Mouse (Mus musculus): ENCODE measurements around the gene Slc6a19. TPM values are rescaled to one million over a fixed set of nuclear protein-coding genes. Genes with fewer than 3 reads are reported as not detected.
"Not testable (repeated sequence)": the region's sequence is repeated elsewhere in the genome, so short reads cannot be mapped to it uniquely, and the experiment has no call there.

The Slc6a19 gene
- polyA plus RNA-seq, 1 experiment, result 0.07 TPM

DNA sequence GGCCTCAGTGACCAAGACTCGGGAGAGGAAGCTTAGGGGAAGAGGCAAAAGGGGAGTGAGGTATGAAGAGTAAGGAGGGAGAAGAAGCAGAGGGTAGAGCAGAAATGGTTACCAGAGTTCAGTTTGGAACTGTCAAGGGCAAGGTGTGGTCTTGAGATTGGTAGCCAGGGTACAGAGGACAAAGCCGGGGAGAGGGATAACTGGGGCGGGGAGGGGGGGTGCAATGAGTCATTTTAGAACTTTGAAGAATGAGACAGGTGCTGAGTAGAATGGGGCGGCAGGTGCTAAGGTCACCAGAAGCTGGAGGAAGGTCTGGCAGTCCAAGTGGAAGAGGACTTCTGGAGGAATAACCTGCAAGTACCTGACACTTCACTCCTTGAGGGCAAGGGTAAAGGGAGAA, 8.5 kb upstream of the Slc6a19 start:
- no peak for DNase-seq (ENCODE audit: low spot score)

DNA sequence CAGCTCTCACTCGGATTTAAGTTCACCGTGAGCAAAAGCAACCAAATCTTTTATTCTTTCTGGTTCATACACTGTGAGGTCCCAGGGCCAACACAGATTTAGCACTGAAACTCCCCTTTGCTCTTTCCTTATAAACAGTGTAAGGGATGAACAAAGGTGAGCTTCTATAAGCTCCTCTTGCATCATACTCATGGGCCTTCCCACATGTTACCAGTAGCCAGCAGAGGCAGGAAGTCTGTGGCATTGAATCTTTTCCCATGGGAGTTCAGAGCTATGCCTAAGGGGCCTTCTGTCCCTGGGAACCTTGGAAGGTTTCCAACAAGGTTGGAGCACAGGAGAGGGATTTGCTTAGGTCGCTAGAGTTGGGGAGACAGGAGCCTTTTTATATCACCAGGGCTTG, 7.6 kb upstream of the Slc6a19 start:
- no peak for DNase-seq (ENCODE audit: low spot score)

DNA sequence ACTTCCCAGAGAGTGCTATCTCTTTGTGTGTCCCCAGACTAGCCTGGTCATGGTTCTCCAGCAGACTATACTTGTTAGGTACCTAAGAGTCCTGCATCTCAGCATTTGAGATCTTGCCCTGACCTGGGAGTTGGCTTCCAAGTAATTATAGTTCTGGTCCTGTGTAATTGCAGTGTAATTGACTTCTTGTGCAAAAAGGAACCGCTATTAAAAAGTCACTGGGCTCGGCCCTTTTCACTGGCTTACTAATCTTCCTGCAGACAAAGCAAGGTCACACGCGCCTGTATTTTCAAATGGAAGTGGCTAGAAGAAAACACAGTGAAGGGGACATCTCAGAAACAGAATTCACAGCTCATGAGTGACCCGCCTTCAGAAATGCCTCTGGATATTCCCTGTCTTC, 7.1 kb upstream of the Slc6a19 start:
- DNase-seq (ENCODE audit: low spot score), result no peak

DNA sequence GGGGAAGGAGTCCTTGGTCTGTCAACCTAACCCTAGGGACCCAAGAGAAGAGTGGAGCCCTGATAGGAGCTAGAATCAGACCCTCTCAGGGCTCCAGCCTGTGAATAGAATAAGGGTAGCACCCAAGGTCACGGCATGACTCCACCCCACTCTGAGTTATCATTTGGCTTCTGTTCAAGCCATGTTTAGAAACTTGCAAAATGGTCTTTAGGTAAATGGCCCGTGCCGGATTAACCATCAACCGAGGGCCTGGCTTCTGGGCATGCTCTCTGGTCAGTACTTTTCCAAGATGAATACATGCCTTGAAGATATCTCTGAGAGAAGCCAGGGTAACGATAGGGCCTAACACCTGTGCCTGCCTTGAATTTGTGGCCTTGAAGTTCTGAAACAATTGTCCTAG, 6.6 kb upstream of the Slc6a19 start:
- no peak for DNase-seq (ENCODE audit: low spot score)

DNA sequence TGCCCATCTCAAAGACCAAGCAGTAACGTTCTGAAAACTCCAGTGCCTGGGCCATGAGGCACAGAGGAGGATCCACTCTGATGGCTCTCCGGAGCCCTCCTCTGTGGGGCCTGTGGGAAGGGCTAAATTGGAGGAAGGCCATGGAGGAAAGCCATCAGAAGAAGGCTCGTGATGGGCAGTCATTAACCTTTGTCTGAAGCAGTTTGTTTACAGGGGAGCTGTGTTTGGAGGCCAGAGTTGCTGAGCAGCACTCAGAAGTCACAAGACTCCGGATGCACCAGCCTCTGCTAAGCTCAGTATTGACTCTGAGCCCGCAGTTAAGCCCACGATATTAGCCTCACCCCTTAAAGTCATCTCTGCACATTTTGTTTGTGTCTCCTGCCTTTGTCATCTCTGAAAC, 4.8 kb upstream of the Slc6a19 start:
- no peak for DNase-seq (ENCODE audit: low spot score)

DNA sequence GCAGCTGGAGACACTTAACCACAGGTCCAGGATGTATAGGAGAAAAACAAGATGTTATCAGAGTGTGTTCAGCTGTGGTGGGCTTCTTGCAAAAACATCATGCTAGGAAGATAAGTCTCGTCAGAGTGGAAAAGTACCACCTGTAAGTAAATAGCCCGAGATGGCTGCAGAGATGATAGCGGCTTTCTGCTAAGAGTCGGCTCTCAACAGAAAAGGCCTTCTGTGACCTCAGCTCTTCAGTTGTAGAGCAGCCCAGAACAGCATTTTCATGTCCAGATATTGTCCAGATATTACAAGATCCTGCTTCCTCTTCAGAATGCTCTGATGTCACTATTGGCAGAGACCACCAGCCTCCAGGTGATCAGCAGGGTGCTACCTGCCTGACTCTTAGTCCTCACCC, 1.2 kb downstream of the Slc6a19 start:
- DNase-seq (ENCODE audit: low spot score), result not testable (repeated sequence)

DNA sequence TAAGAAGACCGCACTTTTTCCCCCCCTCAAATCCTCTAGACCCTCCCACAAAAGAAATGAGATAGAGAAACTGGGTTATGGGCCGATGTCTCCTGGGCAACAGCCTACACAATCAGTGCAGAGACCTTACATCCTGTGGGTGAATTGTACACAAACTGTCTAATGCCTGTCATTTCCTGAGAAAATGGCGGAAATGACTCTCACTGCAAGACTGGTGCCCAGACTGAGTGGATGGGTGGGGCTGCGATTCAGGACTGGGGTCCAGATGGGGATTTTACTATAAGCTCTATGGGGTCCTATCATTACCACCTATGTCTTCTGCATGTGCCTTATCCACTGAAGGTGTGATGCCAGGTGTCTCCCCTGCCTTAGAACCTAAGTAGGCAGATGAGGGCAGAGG, 1.9 kb downstream of the Slc6a19 start:
- DNase-seq (ENCODE audit: low spot score), result no peak

DNA sequence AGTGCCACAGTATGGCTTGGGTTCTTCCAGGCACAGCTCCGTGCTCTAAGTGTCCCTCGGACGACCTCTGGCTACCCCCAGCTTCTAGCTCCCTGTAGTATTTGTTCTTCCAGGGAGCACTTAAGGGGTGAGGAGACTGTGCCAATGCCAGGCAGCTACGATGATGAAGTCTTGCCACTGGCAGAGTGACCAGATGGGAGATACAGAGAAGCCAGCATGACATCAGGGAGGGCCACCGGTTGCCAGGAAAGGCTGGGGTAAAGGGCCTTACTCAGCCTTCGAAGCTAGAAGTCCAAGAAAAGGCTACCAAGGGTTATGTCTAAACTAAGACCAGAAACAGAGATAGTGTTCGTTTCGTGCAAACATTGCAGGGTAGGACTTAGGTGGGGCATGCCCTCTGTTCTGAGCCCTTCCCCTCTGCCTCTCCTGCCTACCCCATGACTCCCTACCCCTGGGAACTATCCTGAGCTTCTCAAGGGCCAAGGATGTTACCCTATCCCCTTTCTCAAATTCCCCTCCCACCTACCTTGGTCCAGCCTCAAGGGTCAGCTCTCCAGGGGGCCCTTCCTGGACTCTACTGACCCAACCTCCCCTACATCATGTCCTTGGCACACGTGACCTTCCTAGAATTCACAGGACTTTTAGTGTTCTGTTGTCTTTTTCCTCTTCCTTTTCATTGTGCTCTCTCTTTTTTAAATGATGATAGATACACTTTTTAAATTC, 3.3 kb downstream of the Slc6a19 start:
- DNase-seq (ENCODE audit: low spot score), result no peak

DNA sequence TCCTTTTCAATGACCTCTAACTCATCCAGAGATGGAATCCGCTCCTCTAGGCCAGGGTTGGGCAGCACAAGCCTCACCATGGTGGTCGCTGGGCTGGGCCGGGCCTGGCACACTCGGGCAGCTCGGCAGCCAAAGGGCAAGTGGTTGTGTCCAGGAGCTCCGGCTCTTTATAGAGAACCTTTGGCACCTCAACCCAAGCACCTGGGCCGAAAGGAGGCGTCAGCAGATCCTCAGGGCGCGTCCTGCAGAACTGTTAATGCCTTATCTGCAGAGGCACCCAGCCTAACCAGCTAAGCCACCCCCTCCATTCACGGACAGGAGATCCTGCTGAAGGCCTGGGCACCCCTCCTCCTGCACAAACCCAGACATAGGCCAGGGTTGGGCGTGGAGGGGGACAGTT, 4.1 kb downstream of the Slc6a19 start:
- DNase-seq (ENCODE audit: low spot score), result no peak

DNA sequence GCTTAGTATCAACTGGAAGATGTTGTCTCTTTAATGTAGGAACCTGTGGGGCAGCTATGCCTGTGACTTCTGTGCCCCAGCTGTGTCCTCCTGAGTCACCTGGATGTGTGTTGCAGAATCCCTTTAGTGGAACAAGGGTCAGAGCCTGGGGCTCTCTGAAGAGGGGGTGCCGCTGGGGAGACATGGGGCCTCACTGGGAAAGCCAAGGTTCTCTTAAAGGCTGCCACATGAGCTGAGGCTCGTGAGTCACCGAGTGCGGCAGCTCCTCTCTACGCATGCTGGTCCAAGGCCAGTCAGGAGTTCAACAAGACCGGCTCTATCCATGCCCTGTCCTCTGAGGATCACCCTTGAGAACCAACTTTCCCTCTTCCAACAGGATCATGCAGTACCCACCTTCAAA, 5.0 kb downstream of the Slc6a19 start:
- DNase-seq (ENCODE audit: low spot score), result no peak

DNA sequence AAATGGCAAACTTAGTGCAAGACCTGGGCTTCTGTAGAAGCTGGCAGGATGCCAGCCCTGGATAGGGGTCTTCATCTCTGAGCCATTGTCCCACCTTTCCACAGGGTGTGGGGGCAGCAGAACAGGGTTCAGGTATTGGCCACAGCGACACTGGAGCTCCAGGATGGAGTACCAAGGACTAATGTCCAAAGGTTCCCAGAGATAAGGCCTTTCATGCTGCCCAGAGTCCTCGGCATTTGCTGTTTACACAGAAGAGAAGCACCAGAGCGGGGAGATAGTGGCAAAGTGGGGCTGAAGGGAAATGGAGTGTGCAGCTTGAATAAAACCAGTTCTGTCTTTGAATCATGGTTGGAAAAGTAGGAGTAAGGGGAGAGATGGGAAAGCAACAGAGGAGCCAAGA, 8.1 kb downstream of the Slc6a19 start:
- DNase-seq (ENCODE audit: low spot score), result no peak

DNA sequence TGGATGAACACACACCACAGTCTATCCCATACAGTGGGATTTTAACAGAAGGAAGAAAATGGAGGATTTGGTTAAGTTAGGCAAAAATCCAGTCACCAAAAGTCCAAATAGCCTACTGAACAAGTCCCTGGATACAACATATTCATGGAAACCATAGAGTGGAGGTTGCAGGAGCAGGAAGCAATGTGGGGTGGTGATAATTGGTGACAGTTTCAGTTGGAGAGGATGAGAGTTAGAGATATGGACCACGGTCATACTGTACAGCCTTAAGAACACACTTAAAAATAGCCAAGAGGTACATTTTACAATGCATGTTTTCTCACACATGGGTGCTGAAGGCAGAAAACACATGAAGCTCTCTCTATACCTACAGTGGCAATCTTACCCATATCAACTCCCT, 9.7 kb downstream of the Slc6a19 start:
- DNase-seq (ENCODE audit: low spot score), result no peak

DNA sequence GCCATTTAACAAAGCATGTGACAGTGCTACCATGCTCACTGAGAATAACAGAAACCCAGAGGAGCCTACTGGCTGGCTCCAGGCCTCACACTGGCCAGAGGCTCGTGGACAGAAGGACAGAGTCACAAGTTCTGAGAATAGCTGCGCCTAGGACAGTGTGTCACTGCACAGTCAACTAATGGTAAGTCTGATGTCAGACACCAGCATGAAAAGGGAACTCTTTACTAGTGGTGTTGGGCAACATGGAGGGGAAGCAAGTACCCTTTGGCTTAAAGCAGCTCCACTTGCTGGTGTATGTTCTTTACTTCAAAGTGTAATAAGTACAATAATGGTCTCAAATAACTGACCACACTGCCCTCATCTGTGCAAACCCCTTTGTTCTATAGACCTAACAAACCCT, 11.3 kb downstream of the Slc6a19 start:
- no peak for DNase-seq (ENCODE audit: low spot score)

DNA sequence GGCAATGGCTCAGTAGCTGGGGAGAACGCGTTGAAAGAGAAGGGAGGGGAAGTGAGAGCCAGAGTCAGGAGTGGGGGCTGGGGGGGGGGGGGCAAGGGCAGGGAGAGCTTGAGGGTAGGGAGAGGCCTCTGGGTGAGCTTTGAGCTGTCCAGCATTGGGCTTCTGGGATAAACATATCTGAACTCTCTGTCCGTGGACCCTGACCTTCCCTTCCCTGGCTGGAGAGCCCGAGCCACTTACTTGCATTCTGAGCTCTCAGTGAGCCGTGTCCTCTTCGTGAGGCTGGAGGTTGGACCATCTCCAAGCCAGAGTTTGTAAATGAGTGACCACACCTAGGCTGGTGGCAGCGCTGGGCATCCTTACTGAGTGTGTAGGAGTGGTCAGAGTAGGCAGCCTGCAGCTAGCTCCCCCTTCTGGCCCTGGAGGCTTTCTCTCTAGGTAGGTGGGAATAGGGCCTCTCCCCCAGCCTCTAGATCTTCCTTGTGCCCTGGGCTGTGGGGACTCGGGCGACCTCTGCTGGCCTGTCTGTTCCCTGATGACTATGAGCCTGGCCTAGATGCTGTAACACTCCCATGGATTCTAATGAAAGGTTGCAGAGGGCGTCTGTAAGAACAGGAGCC, 12.3 kb downstream of the Slc6a19 start:
- peak; percentile 33 for DNase-seq (ENCODE audit: low spot score)

DNA sequence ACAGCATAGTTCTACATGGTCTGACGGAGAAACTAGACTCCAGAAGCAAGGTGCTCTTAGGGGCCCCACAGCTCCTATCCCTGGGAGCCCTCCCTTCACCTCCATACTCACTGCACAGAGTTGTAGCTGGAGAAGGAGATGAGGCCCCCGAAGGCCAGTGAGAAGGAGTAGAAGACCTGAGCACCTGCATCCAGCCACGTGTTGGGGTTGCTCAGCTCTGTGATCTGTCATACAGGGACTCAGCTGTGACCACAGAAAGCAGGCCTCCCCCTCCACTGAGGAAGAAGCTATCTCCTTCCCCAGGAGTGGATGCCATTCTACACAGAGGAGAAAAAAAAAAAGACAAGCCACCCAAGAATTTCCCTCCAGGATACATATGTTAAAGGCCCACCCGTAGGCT, 15.7 kb downstream of the Slc6a19 start:
- no peak for DNase-seq (ENCODE audit: low spot score)

DNA sequence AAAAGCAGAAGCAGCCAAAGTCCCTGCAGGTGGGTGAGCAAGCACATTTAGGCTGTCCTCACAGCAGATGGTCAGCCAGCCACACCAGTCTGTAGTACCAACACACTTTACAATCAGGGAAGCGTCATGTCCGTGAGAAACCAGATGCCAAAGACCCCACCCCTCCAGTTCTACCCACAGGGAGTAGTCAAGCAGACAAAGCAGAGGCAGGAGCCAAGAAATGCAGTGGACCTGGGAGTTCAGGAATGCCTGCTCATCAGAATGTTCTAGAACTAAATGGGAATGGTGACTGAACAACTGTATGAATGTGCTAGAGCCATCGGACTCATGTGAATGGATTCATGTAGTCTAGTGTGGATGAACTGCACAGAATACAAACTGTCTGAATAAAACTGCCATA, 17.1 kb downstream of the Slc6a19 start:
- DNase-seq (ENCODE audit: low spot score), result no peak

DNA sequence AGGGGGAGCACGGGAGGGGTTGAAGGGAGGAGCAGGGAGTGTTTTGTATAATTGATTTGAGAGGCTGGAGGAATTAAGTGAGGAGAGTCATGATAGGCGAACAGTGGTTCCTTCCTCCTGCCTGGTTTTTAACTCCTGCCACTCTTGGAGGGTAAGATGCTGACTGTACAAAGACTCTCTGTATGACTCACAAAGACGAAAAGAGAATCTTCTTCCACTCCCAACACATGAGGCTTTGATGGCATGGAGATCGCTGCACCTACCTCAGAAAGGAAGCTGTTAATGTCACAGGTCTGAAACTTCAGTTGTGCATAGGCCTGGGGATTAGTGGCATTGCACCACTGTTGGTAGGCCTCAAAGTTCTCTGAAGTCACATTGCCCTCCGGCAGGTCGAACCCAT, 19.2 kb downstream of the Slc6a19 start:
- no peak for DNase-seq (ENCODE audit: low spot score)

DNA sequence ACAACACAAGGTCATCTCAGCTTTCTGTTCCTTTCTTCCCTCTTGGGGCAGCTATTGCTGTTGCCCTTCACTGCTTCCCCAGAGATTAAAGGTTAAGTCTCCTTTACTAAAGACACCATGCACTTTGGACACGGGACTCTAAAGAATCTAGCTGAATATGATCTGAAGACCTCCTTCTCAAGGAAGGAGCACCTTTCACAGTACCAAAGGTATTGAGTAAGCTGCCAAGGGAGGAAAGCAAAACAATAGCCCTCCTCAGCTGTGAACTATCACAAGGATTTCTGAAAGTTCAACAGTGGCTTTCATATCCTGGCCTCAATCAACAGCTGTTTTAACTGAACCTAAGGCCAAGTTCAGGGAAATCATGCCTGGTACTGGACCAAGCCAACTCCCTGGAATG, 20.3 kb downstream of the Slc6a19 start:
- no peak for DNase-seq (ENCODE audit: low spot score)

DNA sequence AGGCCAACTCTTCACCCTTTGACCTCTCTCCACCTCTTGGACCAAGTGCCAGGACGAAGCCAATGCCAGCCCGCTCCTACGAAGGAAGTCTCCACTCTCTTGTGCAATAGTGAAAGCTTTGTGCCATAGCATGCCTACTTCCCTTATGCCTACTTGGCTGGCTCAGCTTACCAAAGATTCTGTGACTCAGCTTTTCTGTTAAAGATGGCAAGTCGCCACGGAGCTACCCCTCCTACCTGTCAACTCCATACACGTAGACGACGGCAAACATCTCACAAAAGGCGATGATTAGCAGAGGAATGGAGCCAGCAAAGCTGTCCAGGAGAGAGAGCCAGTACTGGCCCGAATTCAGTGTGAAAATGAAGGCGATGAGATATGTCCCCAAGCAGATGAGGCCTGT, 21.0 kb downstream of the Slc6a19 start:
- no peak for DNase-seq (ENCODE audit: low spot score)

DNA sequence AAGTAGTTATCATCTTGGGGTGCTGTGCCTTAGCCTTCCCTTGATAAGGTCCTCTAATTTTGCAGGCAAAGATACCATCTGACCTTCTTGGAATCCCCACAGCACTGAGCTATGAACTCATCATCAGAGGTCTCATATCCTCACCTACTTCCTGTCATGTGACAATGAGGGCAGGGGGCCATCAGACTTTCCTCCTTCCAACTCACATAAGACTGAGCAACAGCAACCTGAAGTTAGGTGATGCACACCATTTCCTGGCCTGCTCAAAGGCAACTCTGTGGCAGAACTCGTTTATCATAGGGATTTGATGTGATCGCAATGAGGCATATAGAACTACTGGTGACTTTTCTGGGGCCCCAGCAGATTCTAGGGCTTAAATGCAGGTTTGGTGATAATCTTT, 22.4 kb downstream of the Slc6a19 start:
- no peak for DNase-seq (ENCODE audit: low spot score)

DNA sequence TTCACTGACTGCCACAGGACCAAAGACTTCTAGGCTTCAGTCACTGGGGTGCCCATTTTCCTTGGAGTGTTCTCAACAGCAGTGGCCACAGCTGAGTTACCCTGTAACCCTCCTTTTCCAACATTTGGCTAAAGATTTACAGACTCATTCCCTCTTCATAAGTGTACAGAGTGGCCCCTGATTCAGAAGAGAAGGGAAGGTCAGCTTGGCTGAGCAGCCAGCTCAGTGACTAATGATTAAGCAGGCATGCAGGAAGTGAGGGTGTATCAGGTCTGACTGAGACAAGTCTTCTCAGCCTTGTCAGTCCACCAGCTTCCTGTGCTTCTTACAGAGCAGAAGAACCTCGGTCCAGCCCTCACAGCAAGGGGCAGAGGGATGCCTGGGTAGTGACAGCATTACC, 24.3 kb downstream of the Slc6a19 start:
- DNase-seq (ENCODE audit: low spot score), result no peak

DNA sequence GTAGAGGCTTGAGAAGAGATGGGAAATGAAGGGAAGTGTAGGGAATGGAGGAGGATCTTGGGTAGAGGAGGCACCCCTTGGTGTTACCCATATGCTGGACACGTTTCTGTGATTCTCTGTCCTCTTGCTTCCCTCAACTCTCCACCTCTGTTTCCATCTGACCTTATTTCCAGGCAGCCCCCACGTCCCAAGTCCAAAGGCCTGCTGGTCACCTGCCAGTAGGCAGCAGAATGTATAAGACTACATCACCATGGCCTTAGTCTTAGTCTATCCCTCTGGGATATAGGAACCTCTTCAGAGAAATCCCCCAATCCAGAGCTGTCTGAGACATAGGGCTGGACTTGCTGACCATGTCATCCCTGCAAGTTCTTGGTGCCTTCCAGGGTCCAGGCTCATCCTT, 25.4 kb downstream of the Slc6a19 start:
- no peak for DNase-seq (ENCODE audit: low spot score)

DNA sequence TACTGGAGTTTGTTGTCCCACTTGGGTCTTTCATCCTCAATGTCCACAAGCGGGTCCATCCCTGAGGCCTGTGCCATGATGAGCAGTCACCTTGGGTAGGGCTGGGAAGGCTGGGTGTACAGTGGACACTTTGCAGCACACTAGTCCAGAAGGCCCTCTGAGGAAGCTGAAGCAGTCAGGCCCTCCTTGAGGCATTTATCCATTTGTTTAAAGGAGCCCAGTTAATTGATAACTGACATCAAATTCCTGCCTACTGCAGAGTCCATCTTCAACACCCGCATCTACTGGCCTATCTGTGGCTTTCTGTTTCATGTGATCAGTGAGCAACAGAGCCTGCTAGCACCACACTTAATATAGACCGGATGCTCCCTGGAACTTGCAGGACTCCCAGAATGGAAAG, 26.8 kb downstream of the Slc6a19 start, which contains the start of gene Slc6a18:
Gene Slc6a18, minus strand, starts transcription at position 171 of the 400 bp plus-strand sequence.
- DNase-seq (ENCODE audit: low spot score), result no peak

DNA sequence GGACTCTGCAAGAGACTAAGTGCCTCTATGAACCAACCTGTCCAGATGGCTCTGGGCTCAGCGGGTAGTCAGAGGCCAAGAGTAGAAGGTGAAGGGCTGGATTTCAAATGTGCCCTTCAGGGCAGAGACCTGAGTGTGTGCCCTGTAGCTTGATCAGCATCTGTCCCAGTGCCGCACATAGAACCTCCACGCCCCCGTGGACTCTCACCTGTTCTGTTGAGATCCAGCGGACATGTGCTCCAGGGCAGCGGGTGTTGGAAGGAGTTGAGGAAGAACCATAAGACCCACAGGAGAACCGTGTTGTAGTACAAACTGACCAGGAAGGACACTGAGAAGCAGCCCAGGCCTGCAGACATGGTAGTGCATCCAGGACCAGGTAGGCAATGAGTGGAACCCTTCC, 29.5 kb downstream of the Slc6a19 start:
- no peak for DNase-seq (ENCODE audit: low spot score)

Data from urinary bladder, adult 2 months (tissue).